Mouse (Mus musculus): ENCODE results near the gene Rbm5. TPM values are rescaled to one million over a fixed set of nuclear protein-coding genes. Genes with fewer than 3 reads are reported as not detected.

Rbm5 gene
- 177 and 178 TPM in 2 replicates for polyA plus RNA-seq (2012; ENCODE audit: insufficient read depth, insufficient read length, missing spikeins)

GRCm38 (mm10) chr9:107770374-107771290, at the start of gene Rbm5:
TSS of gene Rbm5 (minus strand) at chr9:107770996.
- Histone ChIP-seq H3K27ac (ENCODE audit: insufficient read depth, low read depth, low read length) (peak within 1 kb of the TSS; percentile 79), H3K4me3 (ENCODE audit: insufficient read depth, low read length) (peak within 1 kb of the TSS; percentile 95), H3K4me1 (ENCODE audit: control insufficient read depth, insufficient read depth, low read length) (peaks cover 6% of the 10 kb centered on the region)
- TF ChIP-seq CTCF (IDR thresholded peaks at IDR 0.05; ENCODE audit: low read depth, low read length) = no peak
- no peak for TF ChIP-seq POLR2A (IDR thresholded peaks at IDR 0.05; ENCODE audit: borderline replicate concordance, low read depth, low read length)

- H3K4me3 ChIP-seq (ENCODE audit: insufficient read depth, low read length) = no peak overlapping the region
- no peaks in the 10 kb centered on the region for H3K4me1 ChIP-seq (ENCODE audit: control insufficient read depth, insufficient read depth, low read length)
- H3K27ac ChIP-seq (ENCODE audit: insufficient read depth, low read depth, low read length) = no peak overlapping the region
- TF ChIP-seq CTCF (IDR thresholded peaks at IDR 0.05; ENCODE audit: low read depth, low read length) (no peak), POLR2A (IDR thresholded peaks at IDR 0.05; ENCODE audit: borderline replicate concordance, low read depth, low read length) (no peak)
Observed at GRCm38 (mm10) chr9:107812132-107812531, 41.3 kb upstream of the Rbm5 start.

GRCm38 (mm10) chr9:107810985-107811384, 40.2 kb upstream of the Rbm5 start:
- Histone ChIP-seq H3K27ac (ENCODE audit: insufficient read depth, low read depth, low read length) (no peak overlapping the region), H3K4me1 (ENCODE audit: control insufficient read depth, insufficient read depth, low read length) (no peaks in the 10 kb centered on the region), H3K4me3 (ENCODE audit: insufficient read depth, low read length) (no peak overlapping the region)
- no peak for TF ChIP-seq POLR2A (IDR thresholded peaks at IDR 0.05; ENCODE audit: borderline replicate concordance, low read depth, low read length)
- TF ChIP-seq CTCF (IDR thresholded peaks at IDR 0.05; ENCODE audit: low read depth, low read length) = no peak

GRCm38 (mm10) chr9:107791714-107792113, 20.9 kb upstream of the Rbm5 start:
- H3K4me3 ChIP-seq (ENCODE audit: insufficient read depth, low read length) = no peak overlapping the region
- TF ChIP-seq POLR2A (IDR thresholded peaks at IDR 0.05; ENCODE audit: borderline replicate concordance, low read depth, low read length) (no peak), CTCF (IDR thresholded peaks at IDR 0.05; ENCODE audit: low read depth, low read length) (no peak)
- H3K4me1 ChIP-seq (ENCODE audit: control insufficient read depth, insufficient read depth, low read length) = no peaks in the 10 kb centered on the region
- H3K27ac ChIP-seq (ENCODE audit: insufficient read depth, low read depth, low read length) = no peak overlapping the region

GRCm38 (mm10) chr9:107782536-107783203, 11.9 kb upstream of the Rbm5 start:
- TF ChIP-seq CTCF (IDR thresholded peaks at IDR 0.05; ENCODE audit: low read depth, low read length) (no peak), POLR2A (IDR thresholded peaks at IDR 0.05; ENCODE audit: borderline replicate concordance, low read depth, low read length) (no peak)
- Histone ChIP-seq H3K4me3 (ENCODE audit: insufficient read depth, low read length) (no peak overlapping the region), H3K4me1 (ENCODE audit: control insufficient read depth, insufficient read depth, low read length) (peaks cover 3% of the 10 kb centered on the region; the same call in 1 of the 2 replicates), H3K27ac (ENCODE audit: insufficient read depth, low read depth, low read length) (no peak overlapping the region)

GRCm38 (mm10) chr9:107776809-107777208, 6.0 kb upstream of the Rbm5 start:
- Histone ChIP-seq H3K27ac (ENCODE audit: insufficient read depth, low read depth, low read length) (no peak overlapping the region), H3K4me1 (ENCODE audit: control insufficient read depth, insufficient read depth, low read length) (no peaks in the 10 kb centered on the region), H3K4me3 (ENCODE audit: insufficient read depth, low read length) (no peak overlapping the region)
- TF ChIP-seq POLR2A (IDR thresholded peaks at IDR 0.05; ENCODE audit: borderline replicate concordance, low read depth, low read length) (no peak), CTCF (IDR thresholded peaks at IDR 0.05; ENCODE audit: low read depth, low read length) (no peak)

- TF ChIP-seq CTCF (IDR thresholded peaks at IDR 0.05; ENCODE audit: low read depth, low read length) (no peak), POLR2A (IDR thresholded peaks at IDR 0.05; ENCODE audit: borderline replicate concordance, low read depth, low read length) (no peak)
- no peaks in the 10 kb centered on the region for H3K4me1 ChIP-seq (ENCODE audit: control insufficient read depth, insufficient read depth, low read length)
- no peak overlapping the region for H3K4me3 ChIP-seq (ENCODE audit: insufficient read depth, low read length)
- no peak overlapping the region for H3K27ac ChIP-seq (ENCODE audit: insufficient read depth, low read depth, low read length)
Observed at GRCm38 (mm10) chr9:107774411-107774810, 3.6 kb upstream of the Rbm5 start.

- Histone ChIP-seq H3K27ac (ENCODE audit: insufficient read depth, low read depth, low read length) (no peak overlapping the region), H3K4me3 (ENCODE audit: insufficient read depth, low read length) (no peak overlapping the region), H3K4me1 (ENCODE audit: control insufficient read depth, insufficient read depth, low read length) (peaks cover 6% of the 10 kb centered on the region)
- TF ChIP-seq POLR2A (IDR thresholded peaks at IDR 0.05; ENCODE audit: borderline replicate concordance, low read depth, low read length) (no peak), CTCF (IDR thresholded peaks at IDR 0.05; ENCODE audit: low read depth, low read length) (no peak)
Observed at GRCm38 (mm10) chr9:107771782-107772181, 986 bp upstream of the Rbm5 start.

GRCm38 (mm10) chr9:107770037-107770373, 791 bp downstream of the Rbm5 start:
- TF ChIP-seq CTCF (IDR thresholded peaks at IDR 0.05; ENCODE audit: low read depth, low read length) = no peak
- no peak for TF ChIP-seq POLR2A (IDR thresholded peaks at IDR 0.05; ENCODE audit: borderline replicate concordance, low read depth, low read length)
- H3K27ac ChIP-seq (ENCODE audit: insufficient read depth, low read depth, low read length) = peak overlapping the region; percentile 79
- H3K4me3 ChIP-seq (ENCODE audit: insufficient read depth, low read length) = peak overlapping the region; percentile 95
- H3K4me1 ChIP-seq (ENCODE audit: control insufficient read depth, insufficient read depth, low read length) = peaks cover 6% of the 10 kb centered on the region

Measured in bone marrow macrophage, adult 2 months (primary cell).